Mouse (Mus musculus): ENCODE results near the gene Olfr137. TPM values are rescaled to one million over a fixed set of nuclear protein-coding genes. Genes with fewer than 3 reads are reported as not detected.

Gene Olfr137
- polyA plus RNA-seq (2015; fragmentation: Nextera tagmentation; extraction: Ambion mirVana) = not detected in 2 replicates

- no peak for ATAC-seq (ENCODE audit: insufficient number of reproducible peaks, low FRiP score, low TSS enrichment, low read depth)
- H3K9me3 ChIP-seq (replicated peaks) = peaks cover 7% of the 10 kb centered on the region
- H3K36me3 ChIP-seq = no peaks in the 10 kb centered on the region
- no peak within 1 kb of the TSS for H3K4me2 ChIP-seq (replicated peaks)
- no peak within 1 kb of the TSS for H3K27ac ChIP-seq (replicated peaks)
- no peaks in the 10 kb centered on the region for H3K27me3 ChIP-seq
- no peak within 1 kb of the TSS for H3K9ac ChIP-seq
- H3K4me1 ChIP-seq = no peaks in the 10 kb centered on the region
- no peak within 1 kb of the TSS for H3K4me3 ChIP-seq (replicated peaks)
Observed at GRCm38 (mm10) chr17:38307470-38307869, at the start of gene Olfr137. Olfr137 (minus strand) TSS chr17:38307570.

DNA sequence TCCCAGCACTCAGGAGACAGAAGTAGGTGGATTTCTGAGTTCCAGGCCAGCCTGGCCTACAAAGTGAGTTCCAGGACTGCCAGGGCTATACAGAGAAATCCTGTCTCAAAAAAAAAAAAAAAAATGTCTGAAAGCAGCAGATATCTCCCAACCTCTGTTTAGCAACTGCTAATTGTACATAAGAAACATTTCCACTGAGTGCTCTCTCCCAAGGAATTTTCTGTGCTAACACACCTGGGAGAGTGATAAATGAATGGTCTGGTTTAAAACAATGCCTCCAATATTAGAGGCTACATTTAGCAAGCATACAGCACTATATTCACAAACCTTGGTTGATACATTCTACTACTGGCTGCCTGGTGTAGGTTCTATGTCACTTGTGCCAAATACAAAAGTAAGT, 22.2 kb upstream of the Olfr137 start, which contains the start of gene Olfr136:
Olfr136 (plus strand) TSS at position 301 of the 400 bp plus-strand sequence.
- Histone ChIP-seq H3K27me3 (no peaks in the 10 kb centered on the region), H3K4me2 (replicated peaks) (no peak within 1 kb of the TSS), H3K36me3 (no peaks in the 10 kb centered on the region), H3K9ac (no peak within 1 kb of the TSS), H3K27ac (replicated peaks) (no peak within 1 kb of the TSS), H3K4me1 (no peaks in the 10 kb centered on the region), H3K4me3 (replicated peaks) (no peak within 1 kb of the TSS), H3K9me3 (replicated peaks) (no peaks in the 10 kb centered on the region)
- no peak for ATAC-seq (ENCODE audit: insufficient number of reproducible peaks, low FRiP score, low TSS enrichment, low read depth)

DNA sequence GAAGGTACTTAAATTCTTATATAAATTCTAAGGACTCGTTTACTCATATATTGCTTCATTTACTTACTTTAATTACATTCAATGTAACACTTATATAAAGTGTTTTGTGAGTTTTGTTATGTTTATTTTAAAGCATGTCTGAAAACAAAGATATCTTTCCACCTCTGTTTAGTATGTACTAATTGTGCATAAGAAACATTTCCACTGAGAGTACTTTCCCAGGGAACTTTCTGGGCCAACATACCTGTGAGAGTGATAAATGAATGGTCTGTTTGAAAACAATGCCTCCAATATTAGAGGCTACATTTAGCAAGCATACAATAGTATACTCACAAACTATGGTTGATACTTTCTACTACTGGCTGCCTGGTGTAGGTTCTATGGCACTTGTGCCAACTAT, 46.6 kb downstream of the Olfr137 start, which contains the start of gene Olfr138:
Olfr138 (plus strand) TSS at position 301 of the 400 bp plus-strand sequence.
- 60% methylated on average over 1 of the region's 1 CpGs for WGBS
- Histone ChIP-seq H3K9ac (no peak within 1 kb of the TSS), H3K27ac (replicated peaks) (no peak within 1 kb of the TSS), H3K36me3 (no peaks in the 10 kb centered on the region), H3K4me3 (replicated peaks) (no peak within 1 kb of the TSS), H3K27me3 (no peaks in the 10 kb centered on the region), H3K4me1 (no peaks in the 10 kb centered on the region), H3K4me2 (replicated peaks) (no peak within 1 kb of the TSS), H3K9me3 (replicated peaks) (0 out of 2 replicates have a peak, but pooled peaks cover 3% of the 10 kb centered on the region)
- no peak for ATAC-seq (ENCODE audit: insufficient number of reproducible peaks, low FRiP score, low TSS enrichment, low read depth)

Other genes with a start within 250 kb of the Olfr137 start
- not detected in 2 replicates for gene Olfr129, start 247.5 kb downstream of the Olfr137 start, polyA plus RNA-seq (2015; fragmentation: Nextera tagmentation; extraction: Ambion mirVana)
- gene Olfr130, start 243.6 kb downstream of the Olfr137 start, polyA plus RNA-seq (2015; fragmentation: Nextera tagmentation; extraction: Ambion mirVana) = not detected in 2 replicates
- gene Olfr131, start 218.9 kb downstream of the Olfr137 start, polyA plus RNA-seq (2015; fragmentation: Nextera tagmentation; extraction: Ambion mirVana) = 0.11 TPM in 1 of 2 replicates, not detected in the other
- not detected in 2 replicates for gene Olfr132, start 173.0 kb downstream of the Olfr137 start, polyA plus RNA-seq (2015; fragmentation: Nextera tagmentation; extraction: Ambion mirVana)
- gene Olfr133, start 162.3 kb downstream of the Olfr137 start, polyA plus RNA-seq (2015; fragmentation: Nextera tagmentation; extraction: Ambion mirVana) = not detected in 2 replicates
- gene Olfr134, start 136.2 kb downstream of the Olfr137 start, polyA plus RNA-seq (2015; fragmentation: Nextera tagmentation; extraction: Ambion mirVana) = not detected in 2 replicates
- not detected in 2 replicates for gene Olfr135, start 103.2 kb downstream of the Olfr137 start, polyA plus RNA-seq (2015; fragmentation: Nextera tagmentation; extraction: Ambion mirVana)
- not detected in 2 replicates for gene Olfr138, start 46.5 kb downstream of the Olfr137 start, polyA plus RNA-seq (2015; fragmentation: Nextera tagmentation; extraction: Ambion mirVana)
- not detected in 2 replicates for gene Olfr136, start 22.3 kb upstream of the Olfr137 start, polyA plus RNA-seq (2015; fragmentation: Nextera tagmentation; extraction: Ambion mirVana)
- not detected in 2 replicates for gene Esp36, start 112.6 kb upstream of the Olfr137 start, polyA plus RNA-seq (2015; fragmentation: Nextera tagmentation; extraction: Ambion mirVana)
- not detected in 2 replicates for gene Esp34, start 246.6 kb upstream of the Olfr137 start, polyA plus RNA-seq (2015; fragmentation: Nextera tagmentation; extraction: Ambion mirVana)

Data from embryonic facial prominence, embryonic 15.5 days (tissue).